In genomic region chr10:75932081-75932678, GRCm38 (mm10) we compare ENCODE assay signal across 8 mouse cellular contexts. TPM values are rescaled to one million over a fixed set of nuclear protein-coding genes. Genes with fewer than 3 reads are reported as not detected.
DNase-seq lines count a peak whose midpoint lies in the region; ATAC-seq and TF ChIP-seq lines count a peak whose summit lies in the region.

No protein-coding gene starts in this region.

- no peak for TF ChIP-seq CTCF in G1E (IDR thresholded peaks at IDR 0.05; ENCODE audit: low read depth, low read length)

- H3K4me3 ChIP-seq in G1E (ENCODE audit: low read depth, low read length) = peak overlapping the region; percentile 69; the same call in 1 of the 2 replicates
- peak overlapping the region; percentile 66 for H3K4me3 ChIP-seq in embryonic facial prominence, embryonic 12.5 days
- peak overlapping the region; percentile 67 for H3K4me3 ChIP-seq in limb, embryonic 11.5 days (ENCODE audit: low read depth, low read length)
- H3K4me3 ChIP-seq in midbrain, embryonic 12.5 days = peak overlapping the region; percentile 60

- H3K27me3 ChIP-seq in G1E (ENCODE audit: insufficient read depth, low read length) = peaks cover 58% of the 10 kb centered on the region
- H3K27me3 ChIP-seq in embryonic facial prominence, embryonic 12.5 days = peaks cover 29% of the 10 kb centered on the region
- H3K27me3 ChIP-seq in limb, embryonic 11.5 days (ENCODE audit: control insufficient read depth, insufficient read depth, low read length) = peaks cover 16% of the 10 kb centered on the region
- peaks cover 85% of the 10 kb centered on the region for H3K27me3 ChIP-seq in midbrain, embryonic 12.5 days

- peak overlapping the region; percentile 80 for H3K27ac ChIP-seq in embryonic facial prominence, embryonic 12.5 days
- H3K27ac ChIP-seq in limb, embryonic 11.5 days (replicated peaks; ENCODE audit: low read depth, low read length) = no peak overlapping the region
- no peak overlapping the region; the same call in 1 of the 2 replicates for H3K27ac ChIP-seq in midbrain, embryonic 12.5 days (replicated peaks)

- WGBS in embryonic facial prominence, embryonic 12.5 days = under 1% methylated on average over 35 of the region's 44 CpGs
- WGBS in limb, embryonic 11.5 days = under 1% methylated on average over 43 of the region's 44 CpGs
- WGBS in midbrain, embryonic 12.5 days = 2% methylated on average over 34 of the region's 44 CpGs

- no peaks in the 10 kb centered on the region for H3K9me3 ChIP-seq in G1E (replicated peaks)
- H3K9me3 ChIP-seq in embryonic facial prominence, embryonic 12.5 days = no peaks in the 10 kb centered on the region
- no peaks in the 10 kb centered on the region for H3K9me3 ChIP-seq in limb, embryonic 11.5 days (ENCODE audit: control insufficient read depth, low read length)
- no peaks in the 10 kb centered on the region for H3K9me3 ChIP-seq in midbrain, embryonic 12.5 days

- intact Hi-C loops in heart, postnatal 14 days (cut with DNase I) = no loop called here

- peaks cover 5% of the 10 kb centered on the region for H3K36me3 ChIP-seq in G1E (replicated peaks)
- H3K36me3 ChIP-seq in embryonic facial prominence, embryonic 12.5 days = peaks cover 12% of the 10 kb centered on the region
- no peaks in the 10 kb centered on the region for H3K36me3 ChIP-seq in limb, embryonic 11.5 days (ENCODE audit: control insufficient read depth, insufficient read depth, low read length)
- H3K36me3 ChIP-seq in midbrain, embryonic 12.5 days = peaks cover 8% of the 10 kb centered on the region

- peak overlapping the region; percentile 94 for H3K9ac ChIP-seq in embryonic facial prominence, embryonic 12.5 days
- H3K9ac ChIP-seq in limb, embryonic 11.5 days (ENCODE audit: low read length) = peak overlapping the region; percentile 92
- H3K9ac ChIP-seq in midbrain, embryonic 12.5 days (replicated peaks) = peak overlapping the region; percentile 82

- no peak for ATAC-seq in G1E (ENCODE audit: extremely low read depth, insufficient number of reproducible peaks, low FRiP score, poor library complexity, severe bottlenecking)
- ATAC-seq in embryonic facial prominence, embryonic 12.5 days (ENCODE audit: insufficient number of reproducible peaks, insufficient read depth, low FRiP score, low TSS enrichment) = peak; percentile 42
- peak; percentile 64 for ATAC-seq in limb, embryonic 11.5 days (ENCODE audit: insufficient number of reproducible peaks, low FRiP score, low TSS enrichment, low read depth)
- ATAC-seq in midbrain, embryonic 12.5 days (ENCODE audit: low FRiP score, low read depth) = peak; percentile 77

- peak overlapping the region; percentile 83 for H3K4me2 ChIP-seq in embryonic facial prominence, embryonic 12.5 days (replicated peaks)
- H3K4me2 ChIP-seq in limb, embryonic 11.5 days (ENCODE audit: low read depth, severe bottlenecking) = peak overlapping the region; percentile 86
- peak overlapping the region; percentile 93 for H3K4me2 ChIP-seq in midbrain, embryonic 12.5 days (replicated peaks)

- DNase-seq in cerebellum, adult 18-20 months = peak; percentile 30 to 45
- DNase-seq in cerebellum, adult 11 months = no peak
- DNase-seq in G1E (ENCODE audit: low spot score) = peak; percentile 63
- peak; percentile 74 to 79 for DNase-seq in heart, postnatal 14 days
- peak; percentile 80 for DNase-seq in limb, embryonic 11.5 days (ENCODE audit: low spot score)
- DNase-seq in thymus, postnatal 14 days = peak; percentile 47

- H3K4me1 ChIP-seq in G1E (ENCODE audit: insufficient read depth, low read depth, low read length) = peaks cover 36% of the 10 kb centered on the region
- H3K4me1 ChIP-seq in embryonic facial prominence, embryonic 12.5 days = peaks cover 38% of the 10 kb centered on the region
- H3K4me1 ChIP-seq in limb, embryonic 11.5 days (ENCODE audit: control insufficient read depth, insufficient read depth, low read length) = peaks cover 12% of the 10 kb centered on the region
- H3K4me1 ChIP-seq in midbrain, embryonic 12.5 days = peaks cover 38% of the 10 kb centered on the region

RNA-seq across cellular contexts. Expression of gene Chchd10, which starts 0.8 kb away (rescaled TPM):
- total RNA-seq in G1E (2014; fragmentation: Nextera tagmentation) (135 and 169 TPM in 2 replicates), G1E (2017) (96.3 and 127 TPM in 2 replicates)
- polyA plus RNA-seq in G1E (2012) = 376 and 450 TPM in 2 replicates
- 10.2 and 11.8 TPM in 2 replicates for polyA plus RNA-seq in embryonic facial prominence, embryonic 12.5 days (2016; fragmentation: Nextera tagmentation; extraction: Ambion mirVana)
- 1,000 to 10,000 TPM; 1,290 to 1,409 TPM for total RNA-seq in heart, postnatal 14 days (2021)
- 4.5 and 6.2 TPM in 2 replicates for polyA plus RNA-seq in limb, embryonic 11.5 days (2014; fragmentation: Nextera tagmentation; extraction: Ambion mirVana)
- polyA plus RNA-seq in midbrain, embryonic 12.5 days (2016; fragmentation: Nextera tagmentation; extraction: Ambion mirVana) = 5.7 and 7.4 TPM in 2 replicates

RNA-seq across cellular contexts. Expression of gene Mmp11, which starts 4.1 kb away (rescaled TPM):
- total RNA-seq in G1E (2014; fragmentation: Nextera tagmentation) (not detected in 2 replicates), G1E (2017) (0.11 and 0.12 TPM in 2 replicates)
- 0.08 TPM in 1 of 2 replicates, not detected in the other for polyA plus RNA-seq in G1E (2012)
- polyA plus RNA-seq in embryonic facial prominence, embryonic 12.5 days (2016; fragmentation: Nextera tagmentation; extraction: Ambion mirVana) = 110 and 112 TPM in 2 replicates
- total RNA-seq in heart, postnatal 14 days (2021) = 1 to 10 TPM; 5.0 to 9.7 TPM
- polyA plus RNA-seq in limb, embryonic 11.5 days (2014; fragmentation: Nextera tagmentation; extraction: Ambion mirVana) = 66.1 and 75.2 TPM in 2 replicates
- polyA plus RNA-seq in midbrain, embryonic 12.5 days (2016; fragmentation: Nextera tagmentation; extraction: Ambion mirVana) = 32.2 and 44.0 TPM in 2 replicates

RNA-seq across cellular contexts. Expression of gene Gm867, which starts 8.3 kb away (rescaled TPM):
- total RNA-seq in G1E (2014; fragmentation: Nextera tagmentation) (3.0 and 45.1 TPM in 2 replicates), G1E (2017) (not detected in 2 replicates)
- not detected in 2 replicates for polyA plus RNA-seq in G1E (2012)
- 0.31 and 0.37 TPM in 2 replicates for polyA plus RNA-seq in embryonic facial prominence, embryonic 12.5 days (2016; fragmentation: Nextera tagmentation; extraction: Ambion mirVana)
- total RNA-seq in heart, postnatal 14 days (2021) = under 1 TPM in 1 of 2 experiments, not detected in 1; 0.24 TPM
- 0.31 and 0.35 TPM in 2 replicates for polyA plus RNA-seq in limb, embryonic 11.5 days (2014; fragmentation: Nextera tagmentation; extraction: Ambion mirVana)
- 0.46 and 0.56 TPM in 2 replicates for polyA plus RNA-seq in midbrain, embryonic 12.5 days (2016; fragmentation: Nextera tagmentation; extraction: Ambion mirVana)

RNA-seq across cellular contexts. Expression of gene Vpreb3, which starts 10.7 kb away (rescaled TPM):
- total RNA-seq in G1E (2014; fragmentation: Nextera tagmentation) (not detected in 2 replicates), G1E (2017) (not detected in 2 replicates)
- polyA plus RNA-seq in G1E (2012) = not detected in 2 replicates
- 0.56 and 0.79 TPM in 2 replicates for polyA plus RNA-seq in embryonic facial prominence, embryonic 12.5 days (2016; fragmentation: Nextera tagmentation; extraction: Ambion mirVana)
- total RNA-seq in heart, postnatal 14 days (2021) = under 1 TPM in 1 of 2 experiments, not detected in 1; 0.65 TPM
- polyA plus RNA-seq in limb, embryonic 11.5 days (2014; fragmentation: Nextera tagmentation; extraction: Ambion mirVana) = 0.33 and 0.60 TPM in 2 replicates
- polyA plus RNA-seq in midbrain, embryonic 12.5 days (2016; fragmentation: Nextera tagmentation; extraction: Ambion mirVana) = 0.71 TPM in 1 of 2 replicates, not detected in the other

RNA-seq across cellular contexts. Expression of gene Smarcb1, which starts 10.8 kb away (rescaled TPM):
- total RNA-seq in G1E (2014; fragmentation: Nextera tagmentation) (48.4 and 54.9 TPM in 2 replicates), G1E (2017) (54.9 and 55.7 TPM in 2 replicates)
- 254 and 362 TPM in 2 replicates for polyA plus RNA-seq in G1E (2012)
- 269 TPM in 2 replicates for polyA plus RNA-seq in embryonic facial prominence, embryonic 12.5 days (2016; fragmentation: Nextera tagmentation; extraction: Ambion mirVana)
- 10 to 100 TPM; 26.1 to 29.1 TPM for total RNA-seq in heart, postnatal 14 days (2021)
- polyA plus RNA-seq in limb, embryonic 11.5 days (2014; fragmentation: Nextera tagmentation; extraction: Ambion mirVana) = 260 and 263 TPM in 2 replicates
- polyA plus RNA-seq in midbrain, embryonic 12.5 days (2016; fragmentation: Nextera tagmentation; extraction: Ambion mirVana) = 294 and 315 TPM in 2 replicates

Comparison
In these comparisons a context has a peak if more than half of its experiments do, and no peak if none do; other contexts are left out.
1. RNA of gene Chchd10, which starts 0.8 kb away (polyA plus RNA-seq): 376 to 450 TPM in G1E; 10.2 to 11.8 TPM in embryonic facial prominence, embryonic 12.5 days, 4.5 to 6.2 TPM in limb, embryonic 11.5 days and 5.7 to 7.4 TPM in midbrain, embryonic 12.5 days; every median in the first group is over 10 times any median in the second.
2. RNA of gene Mmp11, which starts 4.1 kb away (polyA plus RNA-seq): 110 to 112 TPM in embryonic facial prominence, embryonic 12.5 days, 66.1 to 75.2 TPM in limb, embryonic 11.5 days and 32.2 to 44.0 TPM in midbrain, embryonic 12.5 days; 0.08 TPM in G1E; every median in the first group is over 10 times any median in the second.
3. Peak in every context shown above with its lines, with median percentiles within 50 percentile points of each other: H3K4me3 ChIP-seq, H3K4me2 ChIP-seq and H3K9ac ChIP-seq.